In the genomic region with DNA sequence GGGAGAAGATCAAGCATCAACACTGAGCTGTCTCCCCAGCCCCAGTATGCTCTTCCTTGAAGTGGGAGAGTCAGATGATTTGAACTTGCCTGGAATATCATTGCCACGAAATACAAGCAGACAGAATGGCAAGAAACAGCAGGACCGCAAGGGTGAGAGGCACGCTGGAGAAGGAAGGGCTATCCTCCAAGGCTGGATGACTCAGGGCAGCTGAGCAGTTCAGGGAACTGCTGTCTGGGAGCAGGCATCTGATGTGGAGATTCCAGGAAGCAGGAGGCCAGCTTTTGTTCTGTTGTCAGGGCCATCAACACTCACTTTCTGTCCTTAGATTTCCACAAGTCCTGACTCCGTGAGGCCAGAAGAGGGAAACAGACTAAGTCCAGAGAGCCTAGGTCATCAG, we compare ENCODE assay signal across 13 mouse cellular contexts. TPM values are rescaled to one million over a fixed set of nuclear protein-coding genes. Genes with fewer than 3 reads are reported as not detected.
A peak's percentile ranks its signal among the peaks of the same experiment; 100 is the strongest.
DNase-seq lines count a peak whose midpoint lies in the region.
"Had no signal": no experiment of that assay in that cellular context is flagged by ENCODE, and none has a peak within 500 bp of the region (broad histone marks: within the 10 kb centered on the region; RNA-seq: fewer than 3 reads in every experiment).

No protein-coding gene starts in this region.

- intact Hi-C loops in gastrocnemius, postnatal 14 days (cut with DNase I; ENCODE audit: low total_unique reads), result loop anchor here (10.0 kb wide), 1 partner anchor 116 kb away; no protein-coding TSS in a partner anchor

- peak; percentile 33 for DNase-seq in gastrocnemius, postnatal 14 days
- no peak for DNase-seq in gastrocnemius, postnatal 4 days (ENCODE audit: low spot score in 2 of 2)
- peak; percentile 45 for DNase-seq in 3134 (ENCODE audit: extremely low read depth, insufficient read length, low spot score)
- DNase-seq in NIH3T3 (ENCODE audit: low read depth), result peak; percentile 80
- peak; percentile 66 to 70 for DNase-seq in adrenal gland, postnatal 36 days
- DNase-seq in layer of hippocampus, adult 9-10 months (ENCODE audit: low spot score), result no peak
- no peak for DNase-seq in left cerebral cortex, adult 8-10 months (ENCODE audit: low spot score in 2 of 2)
- DNase-seq: cerebellum, adult 2 months; forebrain, postnatal 0 days; gastrocnemius, adult 2 months; heart, adult 11 months; kidney, postnatal 4 days; liver, embryonic 13.5 days had no signal

RNA-seq across cellular contexts. Expression of gene Gadd45g, which starts 12.0 kb away (rescaled TPM):
- total RNA-seq in gastrocnemius, postnatal 14 days (2021), result 10 to 100 TPM; 10.1 to 33.9 TPM
- total RNA-seq in gastrocnemius, postnatal 4 days (2021), result 10 to 100 TPM; 11.6 to 13.3 TPM
- 10 to 100 TPM; 71.8 to 72.5 TPM for total RNA-seq in adrenal gland, postnatal 36 days (2021)
- total RNA-seq in left cerebral cortex, adult 8-10 months (2022), result 10 to 100 TPM; 10.3 to 22.3 (median 14.1) TPM

Comparison
In these comparisons a context has a peak if more than half of its experiments do, and no peak if none do; other contexts are left out.
1. DNase-seq: peak in gastrocnemius, postnatal 14 days (single experiment), 3134 (single experiment), NIH3T3 (single experiment) and adrenal gland, postnatal 36 days (2 of 2); none in gastrocnemius, postnatal 4 days (0 of 2), layer of hippocampus, adult 9-10 months (single experiment) and left cerebral cortex, adult 8-10 months (0 of 2).